Mouse (Mus musculus) testis, adult 2 months (tissue): ENCODE results near the gene Pnpla1. TPM values are rescaled to one million over a fixed set of nuclear protein-coding genes. Genes with fewer than 3 reads are reported as not detected.

Experiments
- H3K27ac ChIP-seq: fragments of 200-500 bp; 2 replicates; pipeline ENCODE4 v1.5.1; 2012; ENCODE audit warnings: low read depth, low read length; ENCODE audit not compliant: control insufficient read depth, insufficient read depth
- H3K27me3 ChIP-seq: fragments of 200-500 bp; 2 replicates; pipeline ENCODE4 v1.6.1; 2012; ENCODE audit warnings: mild to moderate bottlenecking, low read length, moderate library complexity; ENCODE audit not compliant: control insufficient read depth, insufficient read depth
- H3K36me3 ChIP-seq: fragments of 200-500 bp; 2 replicates; pipeline ENCODE4 v1.6.1; 2012; ENCODE audit warnings: mild to moderate bottlenecking, low read length; ENCODE audit not compliant: control insufficient read depth, insufficient read depth
- H3K4me1 ChIP-seq: fragments of 200-500 bp; 2 replicates; pipeline ENCODE4 v1.6.1; 2012; ENCODE audit warnings: low read length; ENCODE audit not compliant: control insufficient read depth, insufficient read depth
- H3K4me3 ChIP-seq: fragments of 200-500 bp; 2 replicates; pipeline ENCODE4 v1.5.1; 2012; ENCODE audit warnings: low read depth, mild to moderate bottlenecking, low read length, moderate library complexity, mixed read lengths; ENCODE audit not compliant: control insufficient read depth
- CTCF ChIP-seq: fragments of 200-500 bp; IDR thresholded peaks from 2 replicates; pipeline ENCODE4 v1.5.1; 2012; ENCODE audit warnings: low read depth, mild to moderate bottlenecking, inconsistent platforms, low read length, moderate library complexity; ENCODE audit not compliant: control insufficient read depth, insufficient read depth, insufficient replicate concordance
- POLR2A ChIP-seq: fragments of 200-500 bp; IDR thresholded peaks from 2 replicates; pipeline ENCODE4 v1.6.1; 2012; ENCODE audit warnings: low read depth, mild to moderate bottlenecking, inconsistent platforms, low read length, moderate library complexity; ENCODE audit not compliant: control insufficient read depth
- polyA plus RNA-seq: library from polyadenylated mRNA; depleted of rRNA; stranded (reverse); fragments of >200 nt; gene quantifications from 2 replicates; pipeline ENCODE4 v1.2.3, GENCODE M21; 2012

Pnpla1 gene
- polyA plus RNA-seq, 1 experiment: 0.79 TPM

GRCm38 (mm10) chr17:28898249-28898648 is 40.0 kb downstream of the Pnpla1 start:
- H3K27ac ChIP-seq: no peak overlapping the region
- peak overlapping the region; percentile 94 for H3K4me3 ChIP-seq
- no peak for TF ChIP-seq CTCF
- TF ChIP-seq POLR2A: no peak
- no peaks in the 10 kb centered on the region for H3K27me3 ChIP-seq
- H3K36me3 ChIP-seq: no peaks in the 10 kb centered on the region
- peaks cover 26% of the 10 kb centered on the region for H3K4me1 ChIP-seq

- Histone ChIP-seq H3K27ac (peak overlapping the region; percentile 73), H3K27me3 (no peaks in the 10 kb centered on the region), H3K36me3 (no peaks in the 10 kb centered on the region), H3K4me1 (peaks cover 22% of the 10 kb centered on the region), H3K4me3 (peak overlapping the region; percentile 94)
- TF ChIP-seq POLR2A (peak; percentile 18; the same call in 1 of the 2 replicates), CTCF (no peak)
Measured at GRCm38 (mm10) chr17:28899427-28899826, 41.2 kb downstream of the Pnpla1 start.

- Histone ChIP-seq H3K4me3 (no peak overlapping the region), H3K4me1 (peaks cover 29% of the 10 kb centered on the region)
- TF ChIP-seq POLR2A: no peak
- TF ChIP-seq CTCF: no peak
Measured at GRCm38 (mm10) chr17:28901559-28901958, 43.3 kb downstream of the Pnpla1 start.

GRCm38 (mm10) chr17:28904546-28905376 is 46.5 kb downstream of the Pnpla1 start:
- Histone ChIP-seq H3K27ac (no peak overlapping the region), H3K27me3 (no peaks in the 10 kb centered on the region), H3K4me3 (peak overlapping the region; percentile 46), H3K4me1 (peaks cover 26% of the 10 kb centered on the region), H3K36me3 (no peaks in the 10 kb centered on the region)
- TF ChIP-seq CTCF (peak; percentile 88; the same call in 1 of the 2 replicates), POLR2A (no peak; the same call in 1 of the 2 replicates)

More at GRCm38 (mm10) chr17:28901559-28901958, 43.3 kb downstream of the Pnpla1 start:
- Histone ChIP-seq H3K36me3 (no peaks in the 10 kb centered on the region), H3K27me3 (no peaks in the 10 kb centered on the region), H3K27ac (no peak overlapping the region)

- Histone ChIP-seq H3K4me3 (peak overlapping the region; percentile 46), H3K4me1 (peaks cover 24% of the 10 kb centered on the region), H3K36me3 (no peaks in the 10 kb centered on the region), H3K27me3 (no peaks in the 10 kb centered on the region), H3K27ac (no peak overlapping the region)
- TF ChIP-seq CTCF (no peak), POLR2A (no peak)
Measured at GRCm38 (mm10) chr17:28905377-28905916, 47.2 kb downstream of the Pnpla1 start.

- Histone ChIP-seq H3K27me3 (no peaks in the 10 kb centered on the region), H3K4me1 (peaks cover 27% of the 10 kb centered on the region), H3K36me3 (no peaks in the 10 kb centered on the region), H3K4me3 (no peak overlapping the region), H3K27ac (no peak overlapping the region)
- TF ChIP-seq POLR2A: no peak
- TF ChIP-seq CTCF: no peak
Measured at GRCm38 (mm10) chr17:28907959-28908358, 49.7 kb downstream of the Pnpla1 start.

- Histone ChIP-seq H3K27ac (no peak overlapping the region), H3K4me1 (peaks cover 27% of the 10 kb centered on the region), H3K4me3 (peak overlapping the region; percentile 30), H3K27me3 (no peaks in the 10 kb centered on the region), H3K36me3 (no peaks in the 10 kb centered on the region)
- TF ChIP-seq CTCF (peak; percentile 56), POLR2A (no peak)
Measured at GRCm38 (mm10) chr17:28909252-28909941, 51.2 kb downstream of the Pnpla1 start.
